Mouse (Mus musculus): ENCODE results near the gene 1700019N19Rik.
A peak's percentile ranks its signal among the peaks of the same experiment; 100 is the strongest.

Gene 1700019N19Rik

GRCm38 (mm10) chr19:58808864-58809263 is 14.6 kb upstream of the 1700019N19Rik start:
- DNase-seq (ENCODE audit: extremely low spot score, low spot score), result no peak

- DNase-seq (ENCODE audit: extremely low spot score, low spot score), result peak; percentile 77
These were observed 12.1 kb upstream of the 1700019N19Rik start for GRCm38 (mm10) chr19:58806364-58806763.

DNA sequence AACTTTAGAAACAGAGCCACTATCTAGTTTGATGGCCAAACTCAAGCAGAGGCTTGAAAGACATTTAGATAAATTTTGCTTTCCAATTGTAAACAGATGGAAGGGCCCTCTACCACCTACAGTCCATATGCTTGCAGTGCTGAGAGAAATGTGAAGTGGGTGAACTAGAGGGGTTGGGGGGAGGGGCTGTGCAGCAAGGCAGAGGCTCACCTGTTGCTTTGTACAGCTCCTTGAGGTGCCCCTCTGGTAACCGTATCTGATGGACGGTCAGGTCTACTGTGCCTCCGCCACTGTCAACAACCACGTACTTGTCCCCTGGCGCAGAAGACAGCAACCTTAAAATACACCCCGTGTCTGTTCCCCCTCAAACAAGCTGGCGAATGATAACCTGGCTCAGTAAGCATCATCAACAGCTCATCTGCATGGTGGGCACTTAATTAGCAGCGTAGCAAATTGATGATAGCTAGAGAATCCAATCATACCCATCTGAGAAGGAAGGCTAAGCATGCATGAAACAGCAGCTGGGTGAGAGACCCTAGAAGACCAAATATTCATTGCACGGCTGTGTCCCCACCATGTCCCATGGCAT is 11.0 kb upstream of the 1700019N19Rik start:
- DNase-seq (ENCODE audit: extremely low spot score, low spot score), result no peak

GRCm38 (mm10) chr19:58795114-58795669 is 931 bp upstream of the 1700019N19Rik start:
- DNase-seq (ENCODE audit: extremely low spot score, low spot score), result no peak

DNA sequence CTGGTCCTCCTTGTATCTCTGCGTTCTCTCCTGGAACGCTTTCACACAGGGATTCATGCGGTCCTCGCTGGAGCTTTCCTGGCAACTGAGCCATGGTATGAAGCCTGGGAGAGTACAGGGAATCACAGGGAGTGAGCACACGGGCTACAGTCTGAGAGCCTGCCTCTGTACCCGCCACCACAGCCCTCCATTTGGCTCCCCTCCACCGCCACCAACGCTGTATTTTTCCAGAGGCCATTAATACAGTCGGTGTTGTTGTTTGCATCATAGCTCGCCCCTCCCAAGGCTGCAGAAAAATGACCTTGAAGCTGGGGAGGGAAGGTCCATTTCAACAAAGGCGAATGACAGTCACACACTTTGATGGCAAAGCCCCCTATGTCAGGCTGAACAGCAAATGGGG is 5.1 kb downstream of the 1700019N19Rik start:
- DNase-seq (ENCODE audit: extremely low spot score, low spot score), result no peak

- no peak for DNase-seq (ENCODE audit: extremely low spot score, low spot score)
These were observed 10.3 kb downstream of the 1700019N19Rik start for GRCm38 (mm10) chr19:58783938-58784337.

DNA sequence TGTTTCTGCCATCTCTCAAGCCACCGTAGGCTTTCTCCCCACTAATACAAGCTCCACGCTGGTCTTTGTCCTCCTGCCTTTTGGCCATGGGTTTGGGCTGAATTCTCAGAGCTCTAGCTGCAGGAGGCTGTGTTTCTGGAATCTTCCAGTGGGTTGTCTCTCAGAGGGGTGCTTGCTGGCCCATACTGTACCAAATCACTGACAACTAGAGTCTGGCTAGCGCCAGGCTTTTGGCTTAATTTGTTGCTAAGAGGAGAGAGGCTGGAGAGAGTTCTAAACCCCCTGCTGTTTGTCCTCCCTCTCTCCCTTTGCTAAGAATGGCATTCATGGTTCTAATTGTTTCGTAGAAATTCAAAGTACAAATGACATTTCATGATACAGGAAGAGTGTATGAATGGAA is 12.7 kb downstream of the 1700019N19Rik start:
- no peak for DNase-seq (ENCODE audit: extremely low spot score, low spot score)

- DNase-seq (ENCODE audit: extremely low spot score, low spot score), result no peak
These were observed 17.8 kb downstream of the 1700019N19Rik start for GRCm38 (mm10) chr19:58776461-58776860.

DNA sequence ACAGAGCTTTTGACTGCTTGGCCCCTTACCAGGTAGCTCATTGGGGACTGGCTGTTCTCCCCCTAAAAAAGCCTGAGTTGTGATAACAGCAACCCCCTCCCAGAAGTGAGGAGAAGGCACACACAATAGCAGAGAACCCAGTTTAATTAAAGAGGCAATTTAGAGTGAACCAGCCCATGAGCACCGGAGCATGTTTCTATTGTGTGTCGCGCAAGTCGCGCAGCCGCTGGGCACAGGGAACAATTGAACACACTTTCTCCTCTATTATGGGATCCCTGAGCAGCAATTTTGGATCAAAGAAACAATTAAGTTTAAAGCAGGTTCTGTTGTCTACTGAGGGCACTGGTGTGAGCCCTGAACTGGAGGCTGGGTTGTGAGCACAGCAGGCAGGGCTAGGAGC is 26.9 kb downstream of the 1700019N19Rik start:
- no peak for DNase-seq (ENCODE audit: extremely low spot score, low spot score)

DNA sequence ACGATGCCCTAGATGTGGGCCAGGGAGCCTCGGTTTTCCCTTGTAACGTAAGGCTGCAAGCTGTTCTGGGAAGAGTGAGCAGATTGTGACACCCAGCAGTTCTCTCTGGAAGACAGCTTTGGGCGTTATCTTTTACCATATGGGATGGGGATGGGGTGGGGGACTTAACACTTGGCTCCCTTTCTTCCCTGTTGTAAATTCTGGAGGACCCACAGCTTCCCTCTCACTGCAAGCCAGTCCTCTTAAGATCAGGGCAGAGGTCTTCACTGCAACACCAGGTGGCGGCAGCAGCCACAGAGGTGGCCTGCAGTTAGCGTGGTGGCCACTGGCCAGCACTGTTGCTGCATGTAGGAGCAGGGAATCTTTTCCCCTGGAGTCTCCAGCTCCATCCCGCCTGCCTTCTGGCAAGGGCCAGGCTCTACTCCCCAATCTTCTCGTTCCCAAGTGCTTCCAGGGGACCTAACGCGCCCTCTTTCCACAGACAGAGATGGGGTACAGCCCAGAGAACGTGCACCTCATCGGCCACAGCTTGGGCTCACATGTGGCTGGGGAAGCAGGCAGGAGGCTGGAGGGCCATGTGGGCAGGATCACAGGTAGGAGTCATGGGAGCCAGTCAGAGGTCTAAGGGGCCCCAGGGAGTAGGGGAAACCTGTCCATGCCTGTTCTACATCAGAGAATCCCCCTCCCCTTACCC is 31.3 kb downstream of the 1700019N19Rik start:
- peak; percentile 65 for DNase-seq (ENCODE audit: extremely low spot score, low spot score)

DNA sequence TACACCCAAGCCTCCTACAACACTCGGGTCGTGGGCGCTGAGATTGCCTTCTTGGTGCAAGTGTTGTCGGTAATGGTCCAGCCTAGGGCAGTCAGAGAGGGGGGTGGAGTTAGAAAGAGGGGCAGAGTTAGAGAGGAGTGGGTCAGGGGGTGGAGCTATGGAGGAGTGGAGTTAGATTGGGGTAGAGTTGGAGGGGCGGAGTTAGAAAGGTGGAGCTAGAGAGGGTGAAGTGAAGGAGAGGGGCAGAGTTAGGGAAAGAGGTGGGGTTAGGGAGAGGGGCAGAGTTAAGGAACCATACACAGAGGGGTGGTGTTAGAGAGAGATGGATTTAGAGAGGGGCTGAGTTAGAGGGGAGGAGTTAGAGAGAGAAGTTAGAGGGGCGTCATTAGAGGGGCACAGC is 31.9 kb downstream of the 1700019N19Rik start:
- DNase-seq (ENCODE audit: extremely low spot score, low spot score), result no peak

- no peak for DNase-seq (ENCODE audit: extremely low spot score, low spot score)
These were observed 34.8 kb downstream of the 1700019N19Rik start, which contains the start of gene Pnliprp2 for GRCm38 (mm10) chr19:58759423-58759822. Gene Pnliprp2 (plus strand): TSS chr19:58759719.

- DNase-seq (ENCODE audit: extremely low spot score, low spot score), result no peak
These were observed 35.4 kb downstream of the 1700019N19Rik start for GRCm38 (mm10) chr19:58758871-58759270.

GRCm38 (mm10) chr19:58751504-58751903 is 42.8 kb downstream of the 1700019N19Rik start:
- DNase-seq (ENCODE audit: extremely low spot score, low spot score), result no peak

DNA sequence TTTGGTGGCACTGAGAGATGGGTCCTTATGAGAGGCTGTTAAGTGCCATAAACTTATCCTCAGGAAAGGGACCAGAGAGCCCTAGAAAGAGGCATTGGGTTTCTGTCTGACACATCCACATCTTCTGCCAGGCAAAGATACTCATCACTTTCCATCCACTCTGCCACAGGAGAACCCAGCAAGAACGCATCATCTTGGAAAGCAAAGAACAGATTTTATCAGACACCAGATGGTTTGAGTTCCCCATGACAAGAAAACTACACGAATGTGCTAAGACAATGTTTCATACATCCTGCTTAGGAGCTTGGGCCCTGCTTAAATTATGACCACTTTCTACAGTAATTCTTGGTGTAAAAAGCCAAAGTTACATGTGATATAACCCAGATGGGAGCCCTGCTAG is 43.4 kb downstream of the 1700019N19Rik start:
- DNase-seq (ENCODE audit: extremely low spot score, low spot score), result no peak

GRCm38 (mm10) chr19:58747498-58748000 is 46.7 kb downstream of the 1700019N19Rik start:
- DNase-seq (ENCODE audit: extremely low spot score, low spot score), result no peak

- DNase-seq (ENCODE audit: extremely low spot score, low spot score), result no peak
These were observed 50.5 kb downstream of the 1700019N19Rik start for GRCm38 (mm10) chr19:58743736-58744135.

DNA sequence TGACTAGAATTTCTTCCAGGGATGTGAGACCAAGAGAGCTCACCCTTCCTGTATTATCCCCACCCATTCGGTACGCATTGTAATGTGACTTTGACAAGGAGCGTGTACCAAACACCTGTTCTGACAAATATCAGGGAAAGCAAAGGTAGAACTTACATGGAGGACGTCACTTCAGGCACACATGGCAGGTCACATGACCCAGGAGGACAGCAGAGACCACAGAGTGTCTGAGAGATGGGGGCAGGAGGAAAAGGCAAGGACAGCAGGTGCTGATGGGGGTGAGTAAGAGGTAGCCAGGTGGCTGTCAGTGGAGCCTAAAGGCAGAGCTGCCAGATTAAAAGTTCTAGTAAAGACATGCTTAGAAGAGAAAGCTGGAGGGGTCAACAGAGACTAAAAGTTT is 51.5 kb downstream of the 1700019N19Rik start:
- DNase-seq (ENCODE audit: extremely low spot score, low spot score), result no peak

GRCm38 (mm10) chr19:58741036-58741435 is 53.2 kb downstream of the 1700019N19Rik start:
- no peak for DNase-seq (ENCODE audit: extremely low spot score, low spot score)

DNA sequence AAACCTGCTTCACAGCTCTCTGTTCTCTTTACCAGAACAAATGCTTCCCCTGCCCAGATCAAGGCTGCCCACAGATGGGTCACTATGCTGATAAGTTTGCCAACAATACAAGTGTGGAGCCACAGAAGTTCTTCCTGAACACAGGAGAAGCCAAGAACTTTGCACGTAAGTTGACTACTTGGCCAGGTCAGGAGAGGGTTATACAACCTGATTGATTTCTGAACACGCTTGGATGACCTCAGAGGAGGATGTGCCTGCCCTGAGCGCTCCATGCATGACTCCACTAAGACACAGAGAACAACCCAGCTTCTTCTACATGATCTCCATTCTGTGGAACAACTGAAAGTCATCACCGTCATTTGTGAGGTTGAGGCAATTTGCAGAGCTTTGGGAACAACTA is 56.1 kb downstream of the 1700019N19Rik start:
- DNase-seq (ENCODE audit: extremely low spot score, low spot score), result no peak

Measured in neural tube, embryonic 10.5 days (tissue).